Mouse (Mus musculus): ENCODE data around the gene Susd1.

Gene Susd1

DNA sequence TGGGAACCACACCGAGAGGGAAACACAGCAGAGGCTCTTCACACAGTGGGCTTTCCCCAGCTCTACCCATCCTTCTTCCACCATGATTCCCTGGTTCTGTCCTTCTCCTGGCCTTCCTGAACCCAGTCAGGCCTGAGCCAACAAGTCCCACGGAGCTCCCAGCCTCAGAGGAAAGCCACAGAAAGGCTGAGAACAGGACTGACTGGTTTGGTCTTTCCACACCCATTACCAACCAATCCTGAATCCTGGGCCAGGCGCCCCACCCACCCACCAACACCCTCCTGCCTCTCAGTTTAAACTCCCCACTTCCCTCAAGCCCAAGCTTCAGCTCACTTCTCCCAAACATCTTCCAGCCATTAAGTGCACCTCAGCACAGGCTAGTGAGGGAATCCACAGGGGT is 4.4 kb downstream of the Susd1 start:
- DNase-seq (ENCODE audit: low read depth, low spot score) = peak; percentile 45

DNA sequence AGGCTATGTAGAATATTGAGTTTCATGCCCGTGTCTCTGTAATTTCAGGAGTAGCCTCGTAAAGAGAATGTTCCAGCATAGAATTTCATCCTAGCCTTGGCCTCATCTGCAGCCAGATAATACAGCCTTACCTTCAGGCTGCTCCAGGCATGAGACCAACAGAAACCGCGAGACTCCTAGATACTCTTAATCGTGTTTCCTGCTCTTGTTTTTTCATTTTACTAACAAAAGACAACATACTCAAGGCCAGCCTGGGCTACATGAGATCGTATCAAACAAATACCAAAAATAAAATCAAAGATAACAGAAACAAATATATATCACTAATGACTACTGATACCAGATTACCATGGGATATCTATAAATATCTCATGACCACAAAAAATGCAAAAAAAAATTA is 9.3 kb downstream of the Susd1 start:
- no peak for DNase-seq (ENCODE audit: low read depth, low spot score)

DNA sequence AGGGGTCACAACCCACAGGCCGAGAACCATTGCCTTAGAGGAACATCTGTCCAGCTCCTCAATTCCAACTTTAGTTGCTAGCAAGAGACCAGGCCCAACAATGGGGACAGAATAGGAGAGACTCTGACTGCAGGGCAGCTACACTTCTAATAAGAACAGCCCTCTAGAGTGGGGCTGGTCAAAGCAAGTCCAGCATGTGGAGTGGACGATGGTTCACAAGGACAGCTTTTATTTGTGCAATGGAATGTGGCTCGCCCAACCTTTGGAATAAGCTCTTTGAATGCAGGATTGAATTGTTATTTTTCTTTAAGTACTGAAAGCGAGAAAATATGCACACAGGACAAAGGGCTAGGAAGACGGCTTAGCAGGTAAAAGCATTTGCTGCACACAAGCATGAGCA is 12.0 kb downstream of the Susd1 start:
- no peak for DNase-seq (ENCODE audit: low read depth, low spot score)

DNA sequence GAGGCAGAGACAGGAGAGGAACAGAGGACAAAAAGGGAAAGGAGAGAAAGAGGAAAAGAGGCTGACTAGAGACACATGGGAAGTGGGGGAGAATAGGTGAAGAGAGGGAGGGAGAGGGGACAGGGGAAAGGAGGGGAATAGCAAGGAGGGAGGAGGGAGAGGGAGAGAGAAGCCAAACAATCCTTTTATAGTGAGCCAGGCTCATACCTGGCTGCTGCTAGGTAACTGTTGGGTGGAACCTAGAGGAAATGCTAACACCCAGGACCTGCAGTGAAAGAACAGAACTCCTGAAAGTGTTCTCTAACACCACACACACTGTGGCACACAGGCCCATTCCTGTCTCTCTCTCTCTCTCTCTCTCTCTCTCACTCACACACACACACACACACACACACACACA is 15.6 kb downstream of the Susd1 start:
- DNase-seq (ENCODE audit: low read depth, low spot score) = no peak

DNA sequence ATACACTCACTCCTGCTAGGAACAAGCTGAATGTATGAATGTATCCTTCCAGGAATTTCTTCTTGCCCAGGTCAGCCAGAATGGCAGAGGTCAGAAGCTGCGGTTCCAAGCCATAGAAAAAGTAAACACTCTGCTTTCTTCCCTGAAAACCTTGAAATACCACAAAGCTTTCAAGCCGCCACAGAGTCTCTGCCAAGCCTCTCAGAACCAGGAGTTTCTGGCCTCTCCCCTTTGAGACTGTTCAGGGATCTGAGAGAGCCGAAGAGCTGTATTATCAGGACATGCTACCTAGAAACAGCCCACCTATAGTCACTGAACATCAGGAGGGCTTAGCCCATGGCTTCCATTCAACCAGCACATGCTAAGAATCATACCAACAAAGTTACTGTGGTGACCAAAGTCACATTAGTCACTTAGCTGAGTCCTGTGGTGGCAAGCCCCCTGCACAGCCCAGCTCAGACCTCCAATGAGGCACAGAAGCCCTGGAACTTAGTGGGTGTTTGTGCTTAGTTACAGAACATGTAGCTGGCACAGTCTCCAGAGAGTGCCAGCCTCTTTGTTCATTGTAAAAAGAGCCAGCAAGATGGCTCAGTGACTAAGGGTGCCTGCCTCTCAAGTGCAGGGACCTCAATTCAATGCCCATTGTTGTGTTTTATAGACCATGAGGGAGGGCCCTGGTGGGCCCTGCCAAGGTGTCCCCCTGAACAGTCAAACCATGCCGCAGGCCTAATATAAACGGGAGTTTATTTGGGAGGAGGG is 16.2 kb downstream of the Susd1 start:
- no peak for DNase-seq (ENCODE audit: low read depth, low spot score)

DNA sequence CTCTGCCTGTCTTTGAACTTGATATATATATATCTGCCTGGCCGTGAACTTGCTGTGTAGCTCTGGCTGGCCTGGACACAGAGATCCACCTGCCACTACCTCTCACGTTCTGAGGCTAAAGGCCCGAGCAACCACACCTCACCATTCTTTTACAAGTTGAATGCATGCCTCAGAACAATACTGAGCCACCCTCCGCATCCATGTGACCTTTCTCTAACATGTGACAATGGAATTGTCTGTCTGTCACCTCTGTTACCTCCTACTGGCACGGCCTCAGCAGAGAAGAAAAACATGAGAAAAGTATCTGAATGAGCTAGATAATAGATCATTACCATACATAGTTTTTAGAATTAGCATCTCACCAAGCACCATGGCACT is 17.1 kb downstream of the Susd1 start:
- DNase-seq (ENCODE audit: low read depth, low spot score) = peak; percentile 79

DNA sequence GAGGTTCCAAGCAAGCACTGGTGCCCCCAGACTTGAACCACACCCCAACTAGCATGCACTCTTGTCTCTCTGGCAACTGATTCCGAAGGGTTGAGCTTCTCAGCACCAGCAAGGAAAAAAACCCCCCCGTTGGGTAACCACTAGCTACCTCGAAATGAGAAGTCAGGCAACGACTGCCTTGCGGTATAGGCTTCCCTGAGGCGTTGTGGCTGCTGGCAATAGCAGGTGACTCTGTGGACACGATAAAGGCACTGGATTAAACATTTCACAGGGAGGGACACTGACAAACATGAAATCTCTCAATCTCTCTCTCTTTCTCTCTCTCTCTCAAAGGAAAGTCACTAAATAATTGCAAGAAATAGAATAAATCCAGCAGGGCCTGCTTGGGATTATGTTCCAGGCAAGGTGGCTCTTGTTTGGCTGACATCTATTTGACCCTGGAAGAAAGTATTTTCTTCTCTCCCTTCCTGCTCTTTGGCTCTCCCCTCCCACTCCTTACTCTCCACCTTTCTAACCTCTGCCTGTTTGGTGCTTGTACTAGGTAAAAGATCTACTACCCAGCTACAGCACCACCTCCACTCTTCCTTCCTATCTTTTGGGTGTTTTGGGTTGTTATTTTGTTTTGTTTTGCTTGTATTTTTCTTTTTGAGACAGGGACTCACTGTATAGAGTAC is 17.6 kb downstream of the Susd1 start:
- DNase-seq (ENCODE audit: low read depth, low spot score) = peak; percentile 52

DNA sequence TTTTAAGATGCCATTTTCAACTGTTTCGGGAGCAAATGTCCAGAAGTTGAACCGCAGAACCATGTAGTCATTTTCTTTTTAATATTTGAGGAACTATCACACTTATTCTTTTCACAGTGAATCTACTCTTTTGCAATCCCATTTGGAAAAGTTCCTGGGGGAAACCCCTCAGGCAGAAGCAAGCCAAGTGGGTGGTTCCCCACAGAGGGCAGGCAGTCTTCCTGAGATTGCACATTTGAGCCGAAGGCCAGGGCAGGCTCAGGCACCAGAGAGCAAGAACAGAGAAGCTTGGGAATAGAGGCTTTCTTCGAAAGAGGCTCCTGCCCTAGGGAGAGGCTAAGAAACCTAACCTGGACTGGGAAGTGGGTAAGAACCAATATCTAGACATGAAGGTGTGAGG is 19.2 kb downstream of the Susd1 start:
- DNase-seq (ENCODE audit: low read depth, low spot score) = no peak

DNA sequence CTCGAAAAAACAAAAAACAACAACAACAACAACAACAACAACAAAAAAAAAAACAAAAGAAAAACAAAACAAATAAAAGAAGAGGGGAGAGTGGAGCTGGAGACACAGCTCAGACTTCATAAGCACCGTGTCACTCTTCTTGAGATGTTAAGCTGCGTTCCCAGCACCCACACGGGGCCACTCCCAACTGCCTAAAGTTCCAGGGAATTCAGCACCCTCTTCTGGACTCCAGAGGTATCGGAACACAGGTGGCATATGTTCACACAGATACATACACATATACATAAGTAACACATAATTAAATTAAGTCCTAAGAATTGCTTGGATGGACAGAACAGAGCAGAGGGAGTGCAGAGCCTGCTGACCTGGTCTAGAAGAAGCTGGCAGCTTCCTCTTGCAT is 25.0 kb downstream of the Susd1 start:
- DNase-seq (ENCODE audit: low read depth, low spot score) = peak; percentile 51

DNA sequence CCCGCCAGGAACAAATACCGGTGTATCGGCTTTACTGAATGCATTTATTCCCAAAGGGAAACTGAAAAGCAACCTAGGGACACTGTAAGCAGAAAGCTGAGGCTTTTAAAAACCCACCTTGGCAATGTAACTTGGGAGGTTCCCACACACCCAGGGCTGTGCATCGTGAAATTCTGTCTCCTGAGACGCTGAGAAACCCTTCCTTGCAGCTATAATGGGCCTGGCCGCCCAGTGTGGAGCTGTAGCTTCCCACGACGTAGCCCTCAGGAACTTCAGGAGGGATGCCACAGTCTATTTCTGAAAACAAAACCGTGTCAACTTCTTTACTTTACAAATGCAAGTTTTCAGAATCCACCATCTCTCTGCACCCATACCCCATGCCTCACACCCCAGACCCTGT is 27.3 kb downstream of the Susd1 start:
- no peak for DNase-seq (ENCODE audit: low read depth, low spot score)

DNA sequence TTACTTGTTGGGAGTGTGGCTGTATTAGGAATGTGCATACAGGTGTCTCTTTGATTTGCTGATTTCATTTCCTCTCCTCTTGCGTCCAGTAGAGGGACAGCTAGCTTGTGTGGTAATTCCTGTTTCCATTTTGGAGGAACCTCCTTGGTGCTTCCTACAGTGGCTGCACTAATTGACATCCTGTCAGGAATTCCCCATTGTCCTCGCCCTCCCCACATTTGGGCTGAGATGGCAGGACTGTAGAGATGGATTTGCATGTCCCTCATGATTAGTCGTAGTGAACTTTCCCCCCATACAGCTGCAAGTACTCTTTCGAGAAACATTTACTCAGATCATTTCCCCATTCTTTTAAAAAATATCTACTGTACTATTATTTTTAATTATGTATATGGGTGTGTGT is 30.7 kb downstream of the Susd1 start:
- no peak for DNase-seq (ENCODE audit: low read depth, low spot score)

DNA sequence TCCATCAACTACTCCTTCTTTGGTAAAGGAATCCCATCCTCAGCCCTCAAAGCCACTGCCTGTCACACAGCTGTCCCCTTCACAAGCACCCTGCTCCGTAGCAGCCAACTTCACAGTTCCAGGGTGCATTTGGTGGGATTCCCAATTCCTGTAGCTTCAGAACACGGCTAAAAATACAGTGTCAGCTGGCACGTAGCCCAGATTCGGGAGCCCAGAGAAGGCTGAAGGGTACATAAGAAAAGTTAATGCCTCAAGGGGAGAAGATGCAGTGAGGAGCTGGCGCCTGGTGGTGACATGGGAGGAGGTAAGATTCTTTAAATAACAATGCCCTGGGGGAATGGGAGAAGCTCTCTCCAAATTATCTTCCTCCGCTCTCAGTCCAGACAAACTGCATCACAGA is 34.1 kb downstream of the Susd1 start:
- peak; percentile 61 for DNase-seq (ENCODE audit: low read depth, low spot score)

DNA sequence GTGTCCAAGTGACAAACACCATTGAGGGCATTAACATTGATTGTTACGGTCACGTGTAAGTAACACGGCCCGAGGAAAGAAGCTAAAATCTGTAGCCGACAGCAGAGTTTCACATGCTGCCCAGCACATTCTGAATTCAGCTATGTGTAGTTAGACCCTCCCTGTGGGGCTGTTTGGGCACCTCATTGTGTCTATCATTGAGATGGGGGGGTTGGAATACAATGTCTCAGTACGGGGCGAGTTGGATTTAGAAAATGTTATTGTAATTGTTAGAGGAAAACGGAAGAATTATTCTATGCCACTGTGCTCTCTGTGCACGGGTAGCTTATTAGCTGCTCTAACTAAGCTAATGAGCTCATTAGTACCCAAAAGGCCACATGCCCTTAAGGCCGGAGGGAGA is 37.5 kb downstream of the Susd1 start:
- DNase-seq (ENCODE audit: low read depth, low spot score) = no peak

DNA sequence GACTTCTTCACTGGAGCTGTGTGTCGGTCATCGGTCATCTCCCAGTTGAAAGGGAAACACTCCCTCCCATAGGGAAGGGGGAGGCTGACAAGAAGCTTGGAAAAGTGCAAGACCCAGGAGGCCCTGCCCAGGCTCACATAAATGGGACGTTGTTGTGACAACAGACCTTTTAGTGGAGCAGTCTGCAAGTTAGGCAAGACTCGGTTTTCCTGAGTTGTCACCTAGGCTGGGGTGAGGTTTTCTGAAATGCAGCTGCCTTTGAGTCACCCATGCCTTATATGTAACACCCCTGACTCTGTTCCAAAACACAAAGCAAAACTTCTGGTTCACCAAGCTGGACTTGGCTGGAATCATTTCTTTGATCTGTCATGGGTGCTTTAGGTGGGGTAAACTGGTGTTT is 39.1 kb downstream of the Susd1 start:
- no peak for DNase-seq (ENCODE audit: low read depth, low spot score)

DNA sequence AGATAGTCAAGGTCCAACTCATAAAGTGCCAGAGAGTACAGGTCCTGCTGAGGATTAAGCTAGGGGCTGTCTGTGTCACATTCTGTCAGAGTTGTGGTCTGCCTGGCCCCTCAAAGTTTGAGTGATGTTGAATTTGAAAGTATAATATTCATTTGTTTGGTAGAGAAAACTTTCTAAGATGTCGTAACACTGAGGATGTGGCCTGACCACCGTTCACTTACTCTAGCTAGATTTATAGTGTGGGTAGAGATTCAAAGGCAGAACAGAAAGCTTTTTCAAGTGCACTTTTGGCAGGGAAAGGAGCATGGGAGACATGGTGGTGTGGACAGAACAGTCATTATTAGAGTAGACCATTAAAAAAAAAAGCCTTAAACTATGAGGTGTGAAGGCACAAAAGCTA is 42.9 kb downstream of the Susd1 start:
- DNase-seq (ENCODE audit: low read depth, low spot score) = no peak

DNA sequence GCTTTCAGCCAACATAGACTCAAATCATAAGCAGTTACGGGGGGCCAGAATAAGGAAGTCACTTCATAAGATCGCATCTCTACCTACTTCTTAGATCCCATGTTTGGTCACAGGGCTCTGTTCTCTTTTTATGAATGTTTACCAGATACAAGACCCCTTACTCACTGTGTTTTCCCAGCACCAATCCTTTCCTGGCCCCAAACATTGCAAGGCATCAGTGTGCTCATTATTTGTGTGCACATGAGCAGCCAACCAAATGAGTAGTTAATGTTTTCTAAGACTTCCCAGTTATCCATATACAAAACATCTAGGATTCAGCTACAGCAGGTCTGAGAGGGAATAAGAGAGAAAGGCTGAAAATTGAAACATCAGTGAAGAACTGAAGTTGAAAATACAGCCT is 44.3 kb downstream of the Susd1 start:
- no peak for DNase-seq (ENCODE audit: low read depth, low spot score)

DNA sequence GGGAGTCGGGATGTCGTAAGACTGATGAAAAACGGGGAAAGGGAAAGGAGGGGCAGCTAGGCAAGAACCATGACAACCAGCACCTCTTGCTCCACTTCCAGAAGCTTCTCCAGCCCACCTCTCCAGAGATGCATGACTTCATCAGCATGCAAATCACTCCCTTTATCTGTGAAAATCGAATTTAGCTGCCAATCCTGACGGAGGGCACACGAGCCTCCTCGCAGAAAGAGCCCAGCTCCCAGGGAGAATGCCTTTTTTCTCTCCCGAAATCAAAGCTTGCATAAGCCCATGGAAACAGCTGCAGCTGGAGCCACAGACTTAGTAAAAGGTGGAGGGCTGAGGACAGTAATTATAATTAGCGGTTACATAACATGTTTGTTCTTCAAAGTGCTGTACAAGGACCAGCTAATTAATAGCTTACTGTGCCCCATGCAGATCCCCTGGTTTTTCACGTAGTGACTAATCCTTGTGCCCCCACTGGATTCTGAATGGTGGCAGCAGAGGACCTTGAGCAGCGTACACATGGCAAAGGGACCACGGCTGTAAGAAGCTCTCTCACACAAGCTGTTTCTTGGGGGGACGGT is 49.9 kb downstream of the Susd1 start:
- DNase-seq (ENCODE audit: low read depth, low spot score) = no peak

DNA sequence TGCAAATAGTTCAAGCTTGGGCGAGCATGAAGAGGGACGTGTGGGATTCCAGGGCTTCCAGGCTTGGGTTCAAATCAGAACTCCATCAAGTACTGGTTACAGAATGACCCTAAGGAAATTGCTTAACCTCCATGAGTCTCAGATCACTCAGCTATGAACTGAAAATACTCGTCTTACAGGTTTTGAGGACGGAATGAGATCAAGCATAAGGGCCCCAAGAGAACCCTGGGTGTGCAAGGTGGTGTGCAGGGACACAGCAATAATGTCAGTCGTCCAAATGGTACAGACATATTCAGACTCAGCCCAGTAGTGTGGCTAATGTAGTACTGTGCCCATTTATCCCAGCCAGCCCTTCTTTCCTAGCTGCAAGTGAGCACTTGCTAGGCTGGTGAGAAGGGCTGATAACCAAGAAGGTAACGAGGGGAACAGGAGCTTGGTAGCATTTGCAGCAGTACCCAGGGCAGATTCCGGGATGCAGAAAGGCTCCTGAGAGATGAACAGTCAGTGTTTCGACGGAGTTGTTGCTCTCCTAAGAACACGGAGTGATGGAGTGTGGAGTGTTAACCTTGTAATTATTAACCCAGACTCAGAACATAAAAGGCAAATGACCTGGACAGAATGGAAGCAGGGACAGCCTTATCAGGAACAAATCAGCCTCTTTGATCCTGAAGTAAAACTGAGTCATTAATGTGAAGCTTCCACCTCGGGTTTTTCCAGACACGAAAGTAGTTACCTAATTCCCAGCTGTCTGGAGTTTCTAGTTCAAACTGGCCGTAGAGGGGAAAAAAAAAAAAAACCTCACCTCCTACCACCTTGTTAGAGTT is 50.8 kb downstream of the Susd1 start:
- DNase-seq (ENCODE audit: low read depth, low spot score) = no peak

DNA sequence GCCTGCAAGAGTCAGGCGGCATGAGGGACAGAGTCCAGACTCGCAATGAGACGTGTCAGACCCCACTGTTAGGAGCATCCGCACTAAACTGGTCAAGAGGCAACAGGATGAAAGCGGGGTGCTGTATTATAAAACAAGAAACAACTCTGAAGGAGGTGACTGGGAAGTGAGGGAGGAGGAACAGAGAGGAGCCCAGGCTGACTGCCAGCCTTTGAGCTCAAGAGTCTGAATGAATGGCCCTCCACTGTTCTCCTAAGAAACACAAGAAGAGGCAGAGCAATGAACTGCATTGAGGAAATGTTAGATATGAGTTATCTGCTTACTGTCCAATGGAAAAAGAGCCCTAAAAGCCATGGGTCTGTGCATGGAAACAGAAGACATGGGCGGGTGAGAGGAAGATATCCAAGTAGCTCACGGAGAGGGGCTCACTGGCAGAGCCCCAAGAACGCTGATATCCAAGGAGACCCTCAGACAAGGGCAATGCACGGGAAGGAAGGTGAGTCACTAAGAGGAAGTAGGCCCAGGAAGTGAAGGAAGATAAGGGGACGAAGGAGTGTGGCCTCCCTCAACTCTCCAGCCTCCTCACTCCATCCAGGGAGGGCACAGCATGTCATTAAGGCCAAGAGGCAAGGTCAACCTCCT is 53.1 kb downstream of the Susd1 start:
- DNase-seq (ENCODE audit: low read depth, low spot score) = no peak

DNA sequence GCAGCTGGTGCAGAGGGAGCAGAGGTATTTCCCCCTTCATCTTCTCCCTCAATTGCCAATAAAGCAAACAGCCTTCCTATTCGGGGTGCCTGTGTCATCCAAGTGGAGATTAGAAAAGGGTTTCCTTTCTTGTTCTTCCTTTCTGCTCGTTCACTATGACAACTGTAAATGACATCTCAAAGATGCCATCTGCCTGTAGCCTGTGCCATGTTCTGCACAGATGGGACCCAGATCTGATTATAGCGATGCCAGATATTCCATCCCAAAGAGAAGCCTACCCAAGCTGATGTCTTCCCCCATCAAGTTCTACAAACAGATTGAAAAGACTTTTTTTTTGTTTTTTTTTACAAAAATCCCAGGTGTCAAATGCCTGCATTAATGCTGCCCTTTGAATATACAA is 54.6 kb downstream of the Susd1 start:
- no peak for DNase-seq (ENCODE audit: low read depth, low spot score)

DNA sequence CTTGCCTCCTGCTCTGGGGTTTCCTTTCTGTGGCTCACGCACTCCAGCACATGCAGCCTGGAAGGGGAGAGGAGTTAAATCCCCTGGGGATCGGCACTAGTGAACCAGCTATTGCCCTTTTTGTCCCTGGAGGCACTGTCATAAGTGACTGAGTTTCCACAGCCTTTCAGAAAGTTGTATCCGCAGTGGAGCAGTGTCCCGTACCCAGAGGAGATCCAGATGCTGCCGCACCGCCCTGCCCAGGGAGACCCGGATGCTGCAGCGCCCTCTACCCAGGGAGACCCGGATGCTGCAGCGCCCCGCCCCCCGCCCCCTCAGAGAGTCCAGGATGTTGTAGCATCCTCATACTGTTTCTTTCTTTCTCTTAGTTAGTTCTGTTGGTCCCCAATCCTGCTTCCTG is 56.3 kb downstream of the Susd1 start:
- peak; percentile 66 for DNase-seq (ENCODE audit: low read depth, low spot score)
